In genomic region chr3:21962360-21962782, GRCm38 (mm10) we compare ENCODE assay signal across 10 mouse cellular contexts.
DNase-seq lines count a peak whose midpoint lies in the region; ATAC-seq and TF ChIP-seq lines count a peak whose summit lies in the region.
"Had no signal": no experiment of that assay in that cellular context is flagged by ENCODE, and none has a peak within 500 bp of the region (broad histone marks: within the 10 kb centered on the region; RNA-seq: fewer than 3 reads in every experiment).

No protein-coding gene starts in this region.

- no peak overlapping the region for H3K4me3 ChIP-seq in liver, embryonic 12.5 days
- no peak overlapping the region for H3K4me3 ChIP-seq in liver, embryonic 14.5 days (ENCODE audit: insufficient read depth in 1 of 2, low read depth in 2 of 2, low read length in 2 of 2)
- no peak overlapping the region for H3K4me3 ChIP-seq in small intestine, adult 2 months (ENCODE audit: low read depth, low read length)
- H3K4me3 ChIP-seq in midbrain, postnatal 0 days (ENCODE audit: low read depth, low read length) = no peak overlapping the region
- H3K4me3 ChIP-seq: forebrain, embryonic 15.5 days had no signal

- no peak overlapping the region for H3K9ac ChIP-seq in liver, embryonic 12.5 days
- no peak overlapping the region for H3K9ac ChIP-seq in liver, embryonic 14.5 days (replicated peaks)
- H3K9ac ChIP-seq in midbrain, postnatal 0 days (replicated peaks; ENCODE audit: low read length, poor library complexity, severe bottlenecking) = no peak overlapping the region
- H3K9ac ChIP-seq: forebrain, embryonic 15.5 days had no signal

- TF ChIP-seq EP300 in liver, embryonic 14.5 days (IDR thresholded peaks at IDR 0.05; ENCODE audit: low read depth) = no peak

- H3K4me1 ChIP-seq in liver, embryonic 12.5 days = peaks cover 33% of the 10 kb centered on the region
- H3K4me1 ChIP-seq in liver, embryonic 14.5 days (replicated peaks; ENCODE audit: control insufficient read depth in 2 of 2, insufficient read depth in 2 of 2, low read length in 1 of 2) = peaks cover 0 to 27% of the 10 kb centered on the region in 2 experiments; a peak in 2 of 4 replicates
- peaks cover 24% of the 10 kb centered on the region for H3K4me1 ChIP-seq in small intestine, adult 2 months (ENCODE audit: control insufficient read depth, insufficient read depth, insufficient read length, low read length)
- no peaks in the 10 kb centered on the region for H3K4me1 ChIP-seq in midbrain, postnatal 0 days (ENCODE audit: insufficient read depth, low read length)

- no peak for TF ChIP-seq POLR2A in small intestine, adult 2 months (IDR thresholded peaks at IDR 0.05; ENCODE audit: low read depth, low read length)

- H3K36me3 ChIP-seq in liver, embryonic 12.5 days = no peaks in the 10 kb centered on the region
- H3K36me3 ChIP-seq in liver, embryonic 14.5 days (replicated peaks; ENCODE audit: control insufficient read depth, insufficient read depth, low read depth) = no peaks in the 10 kb centered on the region
- no peaks in the 10 kb centered on the region for H3K36me3 ChIP-seq in small intestine, adult 2 months (ENCODE audit: control insufficient read depth, insufficient read depth, low read length)
- H3K36me3 ChIP-seq in midbrain, postnatal 0 days (ENCODE audit: insufficient read depth, low read length) = no peaks in the 10 kb centered on the region
- H3K36me3 ChIP-seq: forebrain, embryonic 15.5 days had no signal

- 0 out of 2 replicates have a peak, but pooled peaks have one; percentile 36 for ATAC-seq in liver, embryonic 12.5 days
- ATAC-seq in liver, embryonic 14.5 days (ENCODE audit: insufficient read depth) = 0 out of 2 replicates have a peak, but pooled peaks have one; percentile 39
- no peak for ATAC-seq in midbrain, postnatal 0 days (ENCODE audit: low FRiP score)
- ATAC-seq: forebrain, embryonic 15.5 days had no signal

- H3K27me3 ChIP-seq in liver, embryonic 12.5 days (replicated peaks) = no peaks in the 10 kb centered on the region
- no peaks in the 10 kb centered on the region for H3K27me3 ChIP-seq in liver, embryonic 14.5 days (ENCODE audit: control insufficient read depth, insufficient read depth, low read length)
- H3K27me3 ChIP-seq in small intestine, adult 2 months (ENCODE audit: control insufficient read depth, insufficient read depth, low read length) = no peaks in the 10 kb centered on the region
- H3K27me3 ChIP-seq in midbrain, postnatal 0 days (ENCODE audit: insufficient read depth, low read length) = no peaks in the 10 kb centered on the region
- H3K27me3 ChIP-seq: forebrain, embryonic 15.5 days had no signal

- H3K27ac ChIP-seq in liver, embryonic 12.5 days = no peak overlapping the region
- no peak overlapping the region for H3K27ac ChIP-seq in liver, embryonic 14.5 days
- H3K27ac ChIP-seq in small intestine, adult 2 months (ENCODE audit: insufficient read depth, low read depth, low read length) = peak overlapping the region; percentile 58
- H3K27ac ChIP-seq in midbrain, postnatal 0 days (ENCODE audit: low read depth, low read length) = no peak overlapping the region
- H3K27ac ChIP-seq: forebrain, embryonic 15.5 days had no signal

- no peaks in the 10 kb centered on the region for H3K9me3 ChIP-seq in liver, embryonic 12.5 days (replicated peaks)
- no peaks in the 10 kb centered on the region for H3K9me3 ChIP-seq in liver, embryonic 14.5 days (ENCODE audit: control insufficient read depth, low read length)
- no peaks in the 10 kb centered on the region for H3K9me3 ChIP-seq in midbrain, postnatal 0 days (ENCODE audit: low read length)
- H3K9me3 ChIP-seq: forebrain, embryonic 15.5 days had no signal

- 41% methylated on average over 7 of the region's 7 CpGs for whole genome bisulfite sequencing in liver, embryonic 12.5 days (ENCODE audit: insufficient replicate concordance)
- WGBS in liver, embryonic 14.5 days (ENCODE audit: insufficient replicate concordance) = 38% methylated on average over 7 of the region's 7 CpGs
- 19% methylated on average over 7 of the region's 7 CpGs for WGBS in small intestine, adult 2 months
- WGBS in midbrain, postnatal 0 days = 63% methylated on average over 7 of the region's 7 CpGs

- DNase-seq in adrenal gland, adult 2 months = peak; percentile 78
- DNase-seq in adrenal gland, postnatal 4 days (ENCODE audit: low spot score in 2 of 2) = no peak
- no peak for DNase-seq in liver
- DNase-seq in liver, embryonic 14.5 days (ENCODE audit: low read depth in 3 of 3, low spot score in 3 of 3) = no peak
- no peak for DNase-seq in cerebellum, adult 11 months
- no peak for DNase-seq in midbrain, postnatal 0 days (ENCODE audit: low spot score)
- DNase-seq: layer of hippocampus, postnatal 36 days had no signal

- no peak for TF ChIP-seq CTCF in liver, embryonic 14.5 days (IDR thresholded peaks at IDR 0.05; ENCODE audit: low read depth)
- no peak for TF ChIP-seq CTCF in small intestine, adult 2 months (IDR thresholded peaks at IDR 0.05; ENCODE audit: extremely low read depth, insufficient read length, insufficient replicate concordance, low read depth, low read length)
- TF ChIP-seq CTCF in midbrain, postnatal 0 days (IDR thresholded peaks at IDR 0.05) = no peak

- no peak overlapping the region for H3K4me2 ChIP-seq in liver, embryonic 12.5 days
- no peak overlapping the region for H3K4me2 ChIP-seq in liver, embryonic 14.5 days (ENCODE audit: low read depth)
- H3K4me2 ChIP-seq in midbrain, postnatal 0 days (ENCODE audit: low read depth, low read length, poor library complexity, severe bottlenecking) = no peak overlapping the region
- H3K4me2 ChIP-seq: forebrain, embryonic 15.5 days had no signal
